Mouse (Mus musculus) midbrain, embryonic 15.5 days (tissue): Measurements from ENCODE around the gene 5330417H12Rik. TPM values are rescaled to one million over a fixed set of nuclear protein-coding genes. Genes with fewer than 3 reads are reported as not detected.

Source experiments
- ATAC-seq: fragments of 200-750 bp; cut with Nextera tagmentation; replicated peaks from 2 replicates; pipeline ENCODE4 v1.8.0; 2017; ENCODE audit warnings: moderate TSS enrichment
- H3K27ac ChIP-seq: fragments of 300-500 bp; sonication (generic); 2 replicates; pipeline ENCODE4 v1.5.1; 2015; ENCODE audit warnings: mild to moderate bottlenecking, inconsistent platforms
- H3K27me3 ChIP-seq: fragments of 300-500 bp; sonication (generic); replicated peaks from 2 replicates; pipeline ENCODE4 v1.6.1; 2015; ENCODE audit warnings: inconsistent platforms
- H3K36me3 ChIP-seq: fragments of 300-500 bp; sonication (generic); replicated peaks from 2 replicates; pipeline ENCODE4 v1.6.1; 2015; ENCODE audit warnings: inconsistent platforms
- H3K4me1 ChIP-seq: fragments of 300-500 bp; sonication (generic); 2 replicates; pipeline ENCODE4 v1.6.1; 2015; ENCODE audit warnings: inconsistent platforms
- H3K4me2 ChIP-seq: fragments of 300-500 bp; sonication (generic); 2 replicates; pipeline ENCODE4 v1.6.1; 2015; ENCODE audit warnings: inconsistent platforms, mild to moderate bottlenecking, moderate library complexity
- H3K4me3 ChIP-seq: fragments of 300-500 bp; sonication (generic); 2 replicates; pipeline ENCODE4 v1.5.1; 2015; ENCODE audit warnings: mild to moderate bottlenecking, inconsistent platforms
- H3K9ac ChIP-seq: fragments of 300-500 bp; sonication (generic); 2 replicates; pipeline ENCODE4 v1.6.1; 2015; ENCODE audit warnings: mild to moderate bottlenecking, inconsistent platforms
- H3K9me3 ChIP-seq: fragments of 300-500 bp; sonication (generic); 2 replicates; pipeline ENCODE4 v1.6.1; 2016; ENCODE audit warnings: inconsistent platforms
- WGBS: fragments of 180-500 bp; shearing (Covaris S2); methylation state at CpG from one replicate; pipeline ENCODE4 v1.1.7; 2015; ENCODE audit warnings: mixed read lengths; 5-methylcytosine and 5-hydroxymethylcytosine counted together
- polyA plus RNA-seq: library from polyadenylated mRNA; unstranded; fragments of >200 nt; fragmentation: Nextera tagmentation; extraction: Ambion mirVana; gene quantifications from 2 replicates; pipeline ENCODE4 v1.2.1, GENCODE M21; 2015

Gene 5330417H12Rik
- polyA plus RNA-seq, 1 experiment from 2014 or later: not detected

GRCm38 (mm10) chr7:107618028-107618992, 6.7 kb downstream of the 5330417H12Rik start:
- H3K4me1 ChIP-seq: no peaks in the 10 kb centered on the region
- WGBS: 36% methylated on average over 11 of the region's 11 CpGs
- no peaks in the 10 kb centered on the region for H3K9me3 ChIP-seq
- H3K9ac ChIP-seq: no peak overlapping the region
- no peaks in the 10 kb centered on the region for H3K27me3 ChIP-seq
- H3K36me3 ChIP-seq: no peaks in the 10 kb centered on the region
- H3K4me2 ChIP-seq: no peak overlapping the region
- no peak for ATAC-seq
- no peak overlapping the region for H3K27ac ChIP-seq
- no peak overlapping the region for H3K4me3 ChIP-seq

DNA sequence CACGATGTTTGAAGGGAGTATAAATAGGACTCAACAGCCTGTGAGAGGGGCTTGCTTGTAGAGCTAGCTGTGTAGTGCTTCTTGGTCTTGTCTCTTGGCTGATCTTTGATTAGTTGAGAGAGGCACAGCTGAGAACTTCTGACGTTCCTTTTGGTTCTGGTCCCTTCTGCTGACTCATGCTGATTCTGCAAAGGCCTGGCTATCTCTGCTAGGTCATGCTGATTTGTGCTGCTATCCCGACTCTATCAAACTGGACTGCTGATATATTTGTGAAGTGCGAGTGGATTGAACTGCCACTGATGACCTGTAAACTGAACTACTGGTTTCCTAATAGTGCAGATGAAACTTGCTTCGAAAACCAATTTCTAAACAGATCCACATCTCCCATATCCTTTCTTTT, 14.1 kb downstream of the 5330417H12Rik start:
- Histone ChIP-seq H3K9ac (no peak overlapping the region), H3K27me3 (no peaks in the 10 kb centered on the region), H3K4me3 (no peak overlapping the region), H3K9me3 (no peaks in the 10 kb centered on the region), H3K4me2 (no peak overlapping the region), H3K4me1 (no peaks in the 10 kb centered on the region), H3K27ac (no peak overlapping the region), H3K36me3 (no peaks in the 10 kb centered on the region)
- 92% methylated on average over 5 of the region's 5 CpGs for WGBS
- no peak for ATAC-seq

GRCm38 (mm10) chr7:107609622-107610255, 15.2 kb downstream of the 5330417H12Rik start:
- Histone ChIP-seq H3K27ac (no peak overlapping the region), H3K4me3 (no peak overlapping the region), H3K27me3 (no peaks in the 10 kb centered on the region), H3K4me2 (no peak overlapping the region), H3K36me3 (no peaks in the 10 kb centered on the region), H3K9me3 (no peaks in the 10 kb centered on the region), H3K4me1 (no peaks in the 10 kb centered on the region), H3K9ac (no peak overlapping the region)
- ATAC-seq: no peak
- WGBS: 85% methylated on average over 2 of the region's 2 CpGs

GRCm38 (mm10) chr7:107607766-107608165, 17.2 kb downstream of the 5330417H12Rik start:
- no peaks in the 10 kb centered on the region for H3K9me3 ChIP-seq
- no peak overlapping the region for H3K4me3 ChIP-seq
- H3K36me3 ChIP-seq: no peaks in the 10 kb centered on the region
- no peaks in the 10 kb centered on the region for H3K4me1 ChIP-seq
- no peak for ATAC-seq
- WGBS: 92% methylated on average over 1 of the region's 1 CpGs
- H3K27ac ChIP-seq: no peak overlapping the region
- no peaks in the 10 kb centered on the region for H3K27me3 ChIP-seq
- H3K9ac ChIP-seq: no peak overlapping the region
- no peak overlapping the region for H3K4me2 ChIP-seq

DNA sequence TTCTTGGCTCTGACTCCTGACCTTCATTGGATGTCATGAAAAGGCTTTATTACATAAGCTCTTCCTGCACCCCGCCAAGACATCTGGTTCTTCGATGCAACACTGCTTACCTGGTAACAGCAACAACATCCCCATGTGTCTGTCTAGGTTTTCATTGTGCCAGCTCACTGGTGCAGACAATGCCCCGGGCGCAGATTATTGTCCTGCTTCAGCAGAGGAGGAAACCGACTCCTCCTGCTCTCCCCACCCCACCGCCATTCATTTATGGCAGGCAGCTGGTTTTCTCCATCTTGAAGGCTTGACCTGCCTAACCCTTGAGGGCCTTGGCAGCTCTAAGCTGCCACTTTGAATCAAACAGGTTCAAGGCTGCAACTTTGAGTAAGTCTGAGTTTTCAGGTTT, 22.0 kb downstream of the 5330417H12Rik start:
- no peak overlapping the region for H3K4me2 ChIP-seq
- H3K9me3 ChIP-seq: no peaks in the 10 kb centered on the region
- no peak overlapping the region for H3K4me3 ChIP-seq
- no peak overlapping the region for H3K9ac ChIP-seq
- no peak for ATAC-seq
- H3K36me3 ChIP-seq: no peaks in the 10 kb centered on the region
- no peak overlapping the region for H3K27ac ChIP-seq
- H3K27me3 ChIP-seq: no peaks in the 10 kb centered on the region
- no peaks in the 10 kb centered on the region for H3K4me1 ChIP-seq
- WGBS: 42% methylated on average over 6 of the region's 6 CpGs

- Histone ChIP-seq H3K4me3 (no peak overlapping the region), H3K27me3 (no peaks in the 10 kb centered on the region), H3K9me3 (no peaks in the 10 kb centered on the region), H3K27ac (no peak overlapping the region), H3K4me2 (no peak overlapping the region), H3K4me1 (no peaks in the 10 kb centered on the region), H3K36me3 (no peaks in the 10 kb centered on the region), H3K9ac (no peak overlapping the region)
- 73% methylated on average over 4 of the region's 4 CpGs for WGBS
- no peak for ATAC-seq
These were observed 22.5 kb downstream of the 5330417H12Rik start for GRCm38 (mm10) chr7:107602505-107602904.

- Histone ChIP-seq H3K27me3 (no peaks in the 10 kb centered on the region; the same call in 1 of the 2 replicates), H3K27ac (no peak overlapping the region), H3K4me2 (no peak overlapping the region), H3K9ac (no peak overlapping the region), H3K4me3 (no peak overlapping the region), H3K9me3 (no peaks in the 10 kb centered on the region), H3K4me1 (0 out of 2 replicates have a peak, but pooled peaks cover under 1% of the 10 kb centered on the region), H3K36me3 (no peaks in the 10 kb centered on the region)
- WGBS: 79% methylated on average over 5 of the region's 5 CpGs
- no peak for ATAC-seq
These were observed 24.3 kb downstream of the 5330417H12Rik start for GRCm38 (mm10) chr7:107600651-107601050.

DNA sequence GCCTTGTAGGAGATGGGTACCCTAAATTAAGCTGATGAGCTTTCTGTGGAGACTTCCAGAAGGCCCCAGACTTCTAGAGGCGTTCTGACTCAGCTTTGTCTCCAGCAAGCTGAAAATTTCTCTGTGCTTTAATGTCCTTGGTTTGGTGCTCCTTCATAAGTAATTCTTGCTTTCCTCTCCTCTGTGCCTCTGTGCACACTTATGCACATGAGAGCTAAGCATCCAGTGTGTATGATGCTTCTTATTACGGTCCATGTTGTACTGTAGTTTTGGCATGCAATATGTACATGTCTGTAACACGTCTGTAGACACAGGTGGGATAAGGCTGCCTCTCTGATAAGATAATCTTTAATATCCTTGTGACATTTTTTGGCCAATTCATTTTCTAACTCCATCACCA, 27.0 kb downstream of the 5330417H12Rik start:
- no peak overlapping the region for H3K9ac ChIP-seq
- H3K27me3 ChIP-seq: no peaks in the 10 kb centered on the region; the same call in 1 of the 2 replicates
- no peak for ATAC-seq
- 87% methylated on average over 3 of the region's 3 CpGs for WGBS
- no peak overlapping the region for H3K4me3 ChIP-seq
- no peak overlapping the region for H3K27ac ChIP-seq
- H3K4me1 ChIP-seq: peaks cover 10% of the 10 kb centered on the region
- H3K36me3 ChIP-seq: no peaks in the 10 kb centered on the region
- no peaks in the 10 kb centered on the region for H3K9me3 ChIP-seq
- H3K4me2 ChIP-seq: no peak overlapping the region

DNA sequence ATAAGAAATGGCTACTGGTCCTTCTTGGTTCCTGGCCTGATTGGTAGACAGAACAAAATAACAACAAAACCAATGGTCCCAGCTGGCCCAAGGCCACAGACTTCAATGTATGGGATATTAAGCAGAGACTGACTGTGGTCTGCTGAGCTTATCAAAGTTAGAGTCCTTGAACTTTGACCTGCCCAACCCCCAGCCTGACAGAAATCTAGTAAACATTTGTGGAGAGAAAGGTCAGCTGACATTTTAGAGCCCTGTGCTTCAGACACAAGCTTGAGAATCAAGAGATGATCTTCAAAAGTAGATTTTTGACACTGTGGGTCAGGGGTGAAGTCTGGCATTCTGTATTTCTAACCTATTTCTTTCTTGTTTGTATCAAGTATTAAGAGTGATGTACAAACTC, 28.2 kb downstream of the 5330417H12Rik start:
- Histone ChIP-seq H3K27ac (no peak overlapping the region), H3K4me1 (peaks cover 10% of the 10 kb centered on the region)
- no peak for ATAC-seq

DNA sequence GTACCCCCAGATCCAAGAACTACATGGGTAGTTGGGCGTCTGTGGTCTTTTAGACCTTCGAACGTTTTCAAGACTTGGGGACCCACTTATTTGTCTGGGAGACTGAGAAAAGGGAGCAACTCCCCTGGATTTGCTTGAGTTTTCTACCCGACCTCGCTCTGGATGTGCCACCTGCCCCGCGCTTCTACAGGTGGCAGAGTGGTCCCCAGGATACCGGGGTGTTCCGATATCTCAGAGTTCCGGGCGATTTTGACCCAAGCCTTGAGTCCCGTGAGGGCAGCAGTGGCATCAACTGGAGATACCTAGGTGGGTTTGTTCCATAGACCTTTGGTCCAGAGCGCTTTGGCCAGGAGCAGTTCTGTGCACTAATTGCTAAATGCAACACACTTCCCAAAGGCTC, 29.5 kb downstream of the 5330417H12Rik start:
- Histone ChIP-seq H3K27me3 (no peaks in the 10 kb centered on the region; the same call in 1 of the 2 replicates), H3K36me3 (no peaks in the 10 kb centered on the region), H3K4me3 (peak overlapping the region; percentile 69), H3K27ac (no peak overlapping the region), H3K4me1 (peaks cover 10% of the 10 kb centered on the region), H3K4me2 (peak overlapping the region; percentile 98), H3K9me3 (no peaks in the 10 kb centered on the region), H3K9ac (peak overlapping the region; percentile 60; the same call in 1 of the 2 replicates)
- 14% methylated on average over 13 of the region's 13 CpGs for WGBS
- ATAC-seq: no peak

More for the DNA sequence above, 28.2 kb downstream of the 5330417H12Rik start:
- H3K27me3 ChIP-seq: no peaks in the 10 kb centered on the region; the same call in 1 of the 2 replicates
- no peak overlapping the region for H3K9ac ChIP-seq
- no peaks in the 10 kb centered on the region for H3K9me3 ChIP-seq
- no peaks in the 10 kb centered on the region for H3K36me3 ChIP-seq
- H3K4me2 ChIP-seq: no peak overlapping the region
- no peak overlapping the region for H3K4me3 ChIP-seq

DNA sequence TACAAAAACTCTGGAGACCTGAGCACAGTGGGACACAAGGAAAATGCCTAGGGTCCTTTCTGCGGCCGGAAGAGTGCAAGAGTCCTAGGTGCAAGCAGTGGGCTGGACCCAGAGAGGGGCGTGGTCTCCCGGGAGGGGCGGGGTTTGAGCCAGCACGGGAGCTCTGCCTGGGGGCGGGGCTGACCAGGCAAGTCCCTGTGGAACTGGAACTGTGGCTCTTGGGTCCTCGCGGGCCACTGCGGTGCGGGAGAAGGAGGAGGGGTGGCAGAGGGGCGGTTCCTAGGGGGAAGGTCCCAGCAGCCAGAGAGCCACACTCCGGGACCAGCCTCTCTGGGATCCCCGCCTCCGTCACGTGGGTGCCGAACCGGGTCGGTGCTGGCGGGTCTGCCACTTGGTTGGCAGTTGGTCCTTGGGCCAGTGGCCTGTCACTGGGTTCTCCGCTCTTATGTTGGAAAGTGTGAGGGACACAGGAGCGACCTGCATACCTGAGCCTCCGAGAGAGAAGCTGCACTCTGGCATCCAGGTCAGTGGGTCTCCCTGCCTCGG, 30.0 kb downstream of the 5330417H12Rik start, which contains the start of gene Ppfibp2:
Gene Ppfibp2 (plus strand): TSS at position 351 of the 546 bp plus-strand sequence.
- no peak within 1 kb of the TSS for H3K27ac ChIP-seq
- H3K4me1 ChIP-seq: peaks cover 10% of the 10 kb centered on the region
- WGBS: under 1% methylated on average over 20 of the region's 24 CpGs
- H3K27me3 ChIP-seq: no peaks in the 10 kb centered on the region; the same call in 1 of the 2 replicates
- peak within 1 kb of the TSS; percentile 60 for H3K9ac ChIP-seq
- H3K9me3 ChIP-seq: no peaks in the 10 kb centered on the region
- peak; percentile 96 for ATAC-seq
- peak within 1 kb of the TSS; percentile 98 for H3K4me2 ChIP-seq
- H3K4me3 ChIP-seq: peak within 1 kb of the TSS; percentile 69
- no peaks in the 10 kb centered on the region for H3K36me3 ChIP-seq

- Histone ChIP-seq H3K36me3 (no peaks in the 10 kb centered on the region), H3K4me3 (peak overlapping the region; percentile 69), H3K27ac (no peak overlapping the region), H3K9ac (peak overlapping the region; percentile 60), H3K9me3 (no peaks in the 10 kb centered on the region), H3K27me3 (no peaks in the 10 kb centered on the region; the same call in 1 of the 2 replicates), H3K4me1 (peaks cover 10% of the 10 kb centered on the region), H3K4me2 (peak overlapping the region; percentile 98)
- peak; percentile 87 for ATAC-seq
- WGBS: under 1% methylated on average over 16 of the region's 16 CpGs
These were observed 30.6 kb downstream of the 5330417H12Rik start for GRCm38 (mm10) chr7:107594325-107594856.
